Mouse (Mus musculus) G1E (cell line): Measurements from ENCODE around the gene Brd3.

Experiments
- CTCF ChIP-seq: IDR thresholded peaks from 2 replicates; pipeline ENCODE4 v1.5.1; 2012; ENCODE audit warnings: low read depth, low read length, inconsistent platforms, mixed read lengths
- GATA1 ChIP-seq: IDR thresholded peaks from 2 replicates; pipeline ENCODE4 v1.6.1; 2012; ENCODE audit warnings: borderline replicate concordance, low read length, inconsistent platforms, mixed read lengths
- GATA2 ChIP-seq: IDR thresholded peaks from 2 replicates; pipeline ENCODE4 v1.6.1; 2012; ENCODE audit warnings: low read depth, low read length, inconsistent platforms, borderline replicate concordance
- POLR2AphosphoS5 ChIP-seq: IDR thresholded peaks from 2 replicates; pipeline ENCODE4 v1.6.1; 2012; ENCODE audit warnings: low read depth, low read length, inconsistent platforms; ENCODE audit not compliant: insufficient replicate concordance
- TAL1 ChIP-seq: conservative IDR thresholded peaks from 2 replicates; pipeline ENCODE4 v1.6.1; 2012; ENCODE audit warnings: low read depth, low read length, inconsistent platforms, mixed read lengths

- TF ChIP-seq CTCF (peak; percentile 66; the same call in 1 of the 2 replicates), POLR2AphosphoS5 (no peak), GATA1 (no peak), TAL1 (no peak), GATA2 (no peak)
Observed at GRCm38 (mm10) chr2:27552620-27553287, 45.3 kb upstream of the Brd3 start.
